Comparison of ENCODE assay signal across 9 mouse cellular contexts in the genomic region with DNA sequence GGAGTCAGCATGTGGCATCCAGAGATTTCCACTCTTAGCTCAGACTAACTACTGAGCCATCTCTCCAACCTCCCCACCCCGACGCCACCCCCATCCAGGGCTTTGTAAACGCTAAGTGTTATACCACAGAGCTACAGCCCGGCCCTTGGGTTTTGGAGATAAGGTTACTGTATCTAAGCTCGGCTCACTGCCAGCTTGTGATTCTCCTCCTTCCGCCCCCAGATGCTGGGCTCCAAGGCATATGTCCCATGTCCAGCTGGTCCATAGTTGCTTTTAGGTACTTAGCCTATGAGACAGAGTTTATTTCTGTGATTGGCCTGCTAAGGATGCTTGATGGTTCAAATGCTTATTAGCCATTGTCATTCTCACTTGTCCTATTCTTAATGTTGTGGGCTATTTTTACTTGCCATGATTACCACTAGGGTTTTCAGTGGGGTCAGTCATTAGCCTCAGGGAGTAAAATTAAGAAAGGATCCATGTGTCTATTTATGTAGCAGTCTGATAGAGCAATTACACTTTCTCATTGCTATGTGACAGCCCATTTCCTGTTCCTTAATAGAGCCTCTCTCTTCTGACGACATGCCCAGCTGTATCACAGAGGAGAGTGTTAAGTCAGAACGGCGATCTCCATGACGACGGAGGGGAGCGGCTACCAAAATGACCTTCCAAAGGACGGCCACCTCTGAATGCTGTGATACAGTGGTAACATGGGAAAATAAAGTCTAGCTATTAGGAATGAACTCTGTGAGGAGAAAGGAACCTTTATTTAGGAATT. TPM values are rescaled to one million over a fixed set of nuclear protein-coding genes. Genes with fewer than 3 reads are reported as not detected.
DNase-seq lines count a peak whose midpoint lies in the region; ATAC-seq lines count a peak whose summit lies in the region.
"Had no signal": no experiment of that assay in that cellular context is flagged by ENCODE, and none has a peak within 500 bp of the region (broad histone marks: within the 10 kb centered on the region; RNA-seq: fewer than 3 reads in every experiment).

No protein-coding gene starts in this region.

- no peak overlapping the region for H3K9ac ChIP-seq in heart, embryonic 11.5 days (ENCODE audit: low read depth, low read length)
- H3K9ac ChIP-seq in liver, embryonic 12.5 days: peak overlapping the region; percentile 29; the same call in 1 of the 2 replicates
- H3K9ac ChIP-seq: embryonic facial prominence, embryonic 12.5 days had no signal

- peak overlapping the region; percentile 70 for H3K27ac ChIP-seq in heart, embryonic 11.5 days (ENCODE audit: low read depth, low read length)
- no peak overlapping the region for H3K27ac ChIP-seq in liver, embryonic 12.5 days
- H3K27ac ChIP-seq: embryonic facial prominence, embryonic 12.5 days had no signal

- H3K4me1 ChIP-seq in heart, embryonic 11.5 days (ENCODE audit: control insufficient read depth, insufficient read depth, low read length): peaks cover 12% of the 10 kb centered on the region
- peaks cover 32% of the 10 kb centered on the region for H3K4me1 ChIP-seq in liver, embryonic 12.5 days
- H3K4me1 ChIP-seq: embryonic facial prominence, embryonic 12.5 days had no signal

- WGBS in heart, embryonic 11.5 days (ENCODE audit: insufficient replicate concordance): 18% methylated on average over 13 of the region's 13 CpGs
- 33% methylated on average over 13 of the region's 13 CpGs for WGBS in liver, embryonic 12.5 days (ENCODE audit: insufficient replicate concordance)

- H3K27me3 ChIP-seq in heart, embryonic 11.5 days (ENCODE audit: control insufficient read depth, insufficient read depth, low read length): no peaks in the 10 kb centered on the region
- no peaks in the 10 kb centered on the region for H3K27me3 ChIP-seq in liver, embryonic 12.5 days (replicated peaks)
- H3K27me3 ChIP-seq: embryonic facial prominence, embryonic 12.5 days had no signal

- no peak overlapping the region for H3K4me3 ChIP-seq in heart, embryonic 11.5 days (ENCODE audit: low read depth, low read length)
- no peak overlapping the region for H3K4me3 ChIP-seq in liver, embryonic 12.5 days
- H3K4me3 ChIP-seq: embryonic facial prominence, embryonic 12.5 days had no signal

- no peaks in the 10 kb centered on the region for H3K36me3 ChIP-seq in heart, embryonic 11.5 days (ENCODE audit: control insufficient read depth, insufficient read depth, low read length)
- H3K36me3 ChIP-seq in liver, embryonic 12.5 days: no peaks in the 10 kb centered on the region
- H3K36me3 ChIP-seq: embryonic facial prominence, embryonic 12.5 days had no signal

- ATAC-seq in heart, embryonic 11.5 days (replicated peaks; ENCODE audit: insufficient number of reproducible peaks, low FRiP score, low TSS enrichment): peak; percentile 79
- peak; percentile 77 for ATAC-seq in liver, embryonic 12.5 days

- H3K9me3 ChIP-seq in heart, embryonic 11.5 days (replicated peaks; ENCODE audit: control insufficient read depth, low read length): no peaks in the 10 kb centered on the region
- H3K9me3 ChIP-seq in liver, embryonic 12.5 days (replicated peaks): no peaks in the 10 kb centered on the region
- H3K9me3 ChIP-seq: embryonic facial prominence, embryonic 12.5 days had no signal

- peak; percentile 29 to 66 for DNase-seq in adrenal gland, adult (ENCODE audit: inconsistent age in 2 of 2, low spot score in 1 of 2)
- DNase-seq in adrenal gland, adult 8-10 months: no peak
- peak; percentile 73 for DNase-seq in R1 (ENCODE audit: low read depth, low spot score)
- DNase-seq in thymus, postnatal 0 days (ENCODE audit: low spot score): no peak
- DNase-seq in thymus, postnatal 36 days: no peak
- DNase-seq in left cerebral cortex, adult 9 months (ENCODE audit: low spot score in 2 of 2): no peak

- peak overlapping the region; percentile 25 for H3K4me2 ChIP-seq in heart, embryonic 11.5 days
- no peak overlapping the region for H3K4me2 ChIP-seq in liver, embryonic 12.5 days
- H3K4me2 ChIP-seq: embryonic facial prominence, embryonic 12.5 days had no signal

RNA-seq across cellular contexts. Expression of gene Cct8, which starts 5.8 kb away (rescaled TPM):
- 100 to 1,000 TPM; 174 to 216 (median 181) TPM for total RNA-seq in adrenal gland, adult 8-10 months (2022)
- 369 and 404 TPM in 2 replicates for polyA plus RNA-seq in heart, embryonic 11.5 days (2014; fragmentation: Nextera tagmentation; extraction: Ambion mirVana)
- 395 and 399 TPM in 2 replicates for polyA plus RNA-seq in liver, embryonic 12.5 days (2016; fragmentation: Nextera tagmentation; extraction: Ambion mirVana)
- polyA plus RNA-seq in thymus, postnatal 0 days (2015; fragmentation: Nextera tagmentation; extraction: Ambion mirVana): 404 and 430 TPM in 2 replicates

RNA-seq across cellular contexts. Expression of gene Usp16, which starts 47.0 kb away (rescaled TPM):
- total RNA-seq in adrenal gland, adult 8-10 months (2022): 10 to 100 TPM; 64.2 to 72.5 (median 68.0) TPM
- polyA plus RNA-seq in heart, embryonic 11.5 days (2014; fragmentation: Nextera tagmentation; extraction: Ambion mirVana): 41.9 and 44.7 TPM in 2 replicates
- 25.2 and 27.2 TPM in 2 replicates for polyA plus RNA-seq in liver, embryonic 12.5 days (2016; fragmentation: Nextera tagmentation; extraction: Ambion mirVana)
- polyA plus RNA-seq in thymus, postnatal 0 days (2015; fragmentation: Nextera tagmentation; extraction: Ambion mirVana): 53.7 and 58.4 TPM in 2 replicates

RNA-seq across cellular contexts. Expression of gene Map3k7cl, which starts 51.6 kb away (rescaled TPM):
- total RNA-seq in adrenal gland, adult 8-10 months (2022): 1 to 10 TPM in 2 of 4 experiments, under 1 TPM in 2; 0.77 to 1.3 (median 1.1) TPM
- not detected in 2 replicates for polyA plus RNA-seq in heart, embryonic 11.5 days (2014; fragmentation: Nextera tagmentation; extraction: Ambion mirVana)
- not detected in 2 replicates for polyA plus RNA-seq in liver, embryonic 12.5 days (2016; fragmentation: Nextera tagmentation; extraction: Ambion mirVana)
- 0.77 and 0.81 TPM in 2 replicates for polyA plus RNA-seq in thymus, postnatal 0 days (2015; fragmentation: Nextera tagmentation; extraction: Ambion mirVana)
- polyA plus RNA-seq: embryonic facial prominence, embryonic 12.5 days had no signal

Comparison
In these comparisons a context has a peak if more than half of its experiments do, and no peak if none do; other contexts are left out.
1. DNase-seq: peak in adrenal gland, adult (2 of 2) and R1 (single experiment); none in adrenal gland, adult 8-10 months (single experiment), thymus, postnatal 0 days (single experiment), thymus, postnatal 36 days (0 of 2) and left cerebral cortex, adult 9 months (0 of 2).